Mouse (Mus musculus) right cerebral cortex, adult 18-20 months (tissue): ENCODE data around the gene Cd300lf.
A peak's percentile ranks its signal among the peaks of the same experiment; 100 is the strongest.

Experiments
- DNase-seq: peaks from one replicate; pipeline ENCODE4 v3.0.0; 2022; ENCODE audit warnings: mixed read lengths

The Cd300lf gene

GRCm38 (mm10) chr11:115104769-115105563 lies 28.8 kb downstream of the Cd300lf start:
- DNase-seq = no peak

- DNase-seq = no peak
Measured at GRCm38 (mm10) chr11:115103470-115104413, 30.1 kb downstream of the Cd300lf start.

GRCm38 (mm10) chr11:115102116-115102515 lies 31.7 kb downstream of the Cd300lf start:
- DNase-seq = no peak

- DNase-seq = no peak
Measured at GRCm38 (mm10) chr11:115101615-115102051, 32.2 kb downstream of the Cd300lf start.

GRCm38 (mm10) chr11:115100741-115101140 lies 33.1 kb downstream of the Cd300lf start:
- no peak for DNase-seq

GRCm38 (mm10) chr11:115100032-115100621 lies 33.7 kb downstream of the Cd300lf start:
- DNase-seq = no peak

- DNase-seq = no peak
Measured at GRCm38 (mm10) chr11:115099241-115099840, 34.5 kb downstream of the Cd300lf start.

- DNase-seq = no peak
Measured at GRCm38 (mm10) chr11:115098203-115098932, 35.4 kb downstream of the Cd300lf start.

- DNase-seq = no peak
Measured at GRCm38 (mm10) chr11:115092140-115092539, 41.7 kb downstream of the Cd300lf start.

GRCm38 (mm10) chr11:115091362-115091901 lies 42.4 kb downstream of the Cd300lf start, which contains the start of gene Rab37:
TSS of gene Rab37 (plus strand) at chr11:115091431.
- peak; percentile 17 for DNase-seq

- DNase-seq = no peak
Measured at GRCm38 (mm10) chr11:115089853-115090252, 43.9 kb downstream of the Cd300lf start.

GRCm38 (mm10) chr11:115086213-115086612 lies 47.6 kb downstream of the Cd300lf start:
- no peak for DNase-seq

GRCm38 (mm10) chr11:115085064-115085463 lies 48.7 kb downstream of the Cd300lf start:
- DNase-seq = no peak

- no peak for DNase-seq
Measured at GRCm38 (mm10) chr11:115084595-115084994, 49.2 kb downstream of the Cd300lf start.

GRCm38 (mm10) chr11:115083376-115084139 lies 50.2 kb downstream of the Cd300lf start:
- DNase-seq = peak; percentile 70

GRCm38 (mm10) chr11:115082196-115082595 lies 51.6 kb downstream of the Cd300lf start:
- DNase-seq = no peak

GRCm38 (mm10) chr11:115081373-115081772 lies 52.4 kb downstream of the Cd300lf start:
- no peak for DNase-seq

GRCm38 (mm10) chr11:115080886-115081285 lies 52.9 kb downstream of the Cd300lf start:
- DNase-seq = peak; percentile 32

GRCm38 (mm10) chr11:115078680-115079079 lies 55.1 kb downstream of the Cd300lf start:
- DNase-seq = no peak

GRCm38 (mm10) chr11:115077436-115077835 lies 56.4 kb downstream of the Cd300lf start:
- DNase-seq = no peak

- no peak for DNase-seq
Measured at GRCm38 (mm10) chr11:115075859-115076258, 57.9 kb downstream of the Cd300lf start.
